Mouse (Mus musculus) liver, adult 2 months (tissue): ENCODE data around the gene Itpk1. TPM values are rescaled to one million over a fixed set of nuclear protein-coding genes. Genes with fewer than 3 reads are reported as not detected.

ENCODE experiments used
- DNase-seq: peaks from one replicate; pipeline ENCODE4 v3.0.0-alpha.2; 2011; ENCODE audit warnings: low read depth, low spot score; ENCODE audit errors: extremely low read depth
- H3K27ac ChIP-seq: fragments of 200-500 bp; replicated peaks from 2 replicates; pipeline ENCODE4 v1.5.1; 2012; ENCODE audit warnings: low read depth, mild to moderate bottlenecking, control low read depth, inconsistent platforms, low read length; ENCODE audit not compliant: insufficient read depth
- H3K27me3 ChIP-seq: fragments of 200-500 bp; 2 replicates; pipeline ENCODE4 v1.6.1; 2012; ENCODE audit warnings: mild to moderate bottlenecking, moderate library complexity, low read length, inconsistent platforms; ENCODE audit not compliant: control insufficient read depth, insufficient read depth
- H3K36me3 ChIP-seq: fragments of 200-500 bp; 2 replicates; pipeline ENCODE4 v1.6.1; 2012; ENCODE audit warnings: low read length, inconsistent platforms; ENCODE audit not compliant: control insufficient read depth, insufficient read depth
- H3K4me1 ChIP-seq: fragments of 200-500 bp; 2 replicates; pipeline ENCODE4 v1.6.1; 2011; ENCODE audit warnings: low read length; ENCODE audit not compliant: control insufficient read depth, insufficient read depth
- H3K4me3 ChIP-seq: fragments of 200-500 bp; 2 replicates; pipeline ENCODE4 v1.5.1; 2011; ENCODE audit warnings: low read depth, mild to moderate bottlenecking, control low read depth, low read length, moderate library complexity; ENCODE audit not compliant: insufficient read depth
- H3K79me2 ChIP-seq: fragments of 200-500 bp; 2 replicates; pipeline ENCODE4 v1.6.1; 2012; ENCODE audit warnings: inconsistent platforms, mild to moderate bottlenecking, low read length, moderate library complexity; ENCODE audit not compliant: control insufficient read depth, insufficient read depth
- H3K9ac ChIP-seq: fragments of 200-500 bp; 2 replicates; pipeline ENCODE4 v1.6.1; 2012; ENCODE audit warnings: low read depth, mild to moderate bottlenecking, control low read depth, inconsistent platforms, low read length
- CTCF ChIP-seq: fragments of 200-500 bp; IDR thresholded peaks from 2 replicates; pipeline ENCODE4 v1.5.1; 2011; ENCODE audit warnings: low read depth, low read length, control low read depth
- POLR2A ChIP-seq: fragments of 200-500 bp; IDR thresholded peaks from 2 replicates; pipeline ENCODE4 v1.6.1; 2011; ENCODE audit warnings: low read length, control low read depth; ENCODE audit not compliant: insufficient read depth; ENCODE audit errors: extremely low read depth
- WGBS: fragments of 180-500 bp; shearing (Covaris S2); methylation state at CpG from one replicate; pipeline ENCODE4 v1.1.7; 2018; 5-methylcytosine and 5-hydroxymethylcytosine counted together
- polyA plus RNA-seq: library from polyadenylated mRNA; depleted of rRNA; stranded (reverse); fragments of >200 nt; gene quantifications from 2 replicates; pipeline ENCODE4 v1.2.3, GENCODE M21; 2012
- total RNA-seq: library from RNA; depleted of rRNA; stranded (reverse); fragments of >200 nt; gene quantifications from 2 replicates; pipeline ENCODE4 v1.2.3, GENCODE M21; 2014

Gene Itpk1
- total and polyA plus RNA-seq, 2 experiments = 7.9 to 21.0 TPM

- no peak overlapping the region for H3K27ac ChIP-seq
- WGBS = 91% methylated on average over 9 of the region's 9 CpGs
Measured at GRCm38 (mm10) chr12:102593699-102594098, 111.0 kb downstream of the Itpk1 start.

GRCm38 (mm10) chr12:102590711-102591360 is 113.9 kb downstream of the Itpk1 start:
- Histone ChIP-seq H3K79me2 (no peaks in the 10 kb centered on the region), H3K9ac (no peak overlapping the region), H3K4me1 (no peaks in the 10 kb centered on the region), H3K36me3 (no peaks in the 10 kb centered on the region), H3K27ac (no peak overlapping the region), H3K4me3 (no peak overlapping the region), H3K27me3 (no peaks in the 10 kb centered on the region)
- TF ChIP-seq CTCF = no peak
- TF ChIP-seq POLR2A = no peak
- DNase-seq = no peak
- WGBS = 94% methylated on average over 17 of the region's 17 CpGs

More at GRCm38 (mm10) chr12:102593699-102594098, 111.0 kb downstream of the Itpk1 start:
- TF ChIP-seq CTCF = no peak
- TF ChIP-seq POLR2A = no peak
- Histone ChIP-seq H3K4me1 (no peaks in the 10 kb centered on the region), H3K9ac (no peak overlapping the region), H3K27me3 (no peaks in the 10 kb centered on the region), H3K4me3 (no peak overlapping the region), H3K79me2 (no peaks in the 10 kb centered on the region), H3K36me3 (no peaks in the 10 kb centered on the region)
- DNase-seq = no peak

DNA sequence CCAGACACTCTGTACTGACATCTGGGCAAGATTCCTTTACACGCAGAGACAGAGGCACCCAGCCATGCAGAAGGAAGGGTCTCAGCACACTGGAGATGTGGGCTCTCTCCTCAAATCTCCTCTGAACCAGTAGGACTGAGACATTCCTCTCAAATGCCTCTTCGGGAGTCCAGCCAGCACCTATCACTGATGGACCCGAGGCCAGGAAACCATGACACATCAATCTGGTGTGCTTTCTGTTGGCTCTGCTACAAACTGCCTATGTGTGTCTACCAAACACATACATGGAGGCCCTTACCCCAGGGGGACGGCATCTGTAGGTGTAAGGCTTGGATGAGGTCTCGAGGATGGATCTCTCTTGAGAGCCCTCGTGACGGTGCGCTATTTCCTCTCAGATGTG is 117.6 kb downstream of the Itpk1 start:
- Histone ChIP-seq H3K27me3 (no peaks in the 10 kb centered on the region), H3K79me2 (no peaks in the 10 kb centered on the region), H3K4me1 (no peaks in the 10 kb centered on the region), H3K4me3 (no peak overlapping the region), H3K36me3 (no peaks in the 10 kb centered on the region), H3K9ac (no peak overlapping the region), H3K27ac (no peak overlapping the region)
- WGBS = 91% methylated on average over 8 of the region's 8 CpGs
- TF ChIP-seq CTCF = no peak
- no peak for TF ChIP-seq POLR2A
- no peak for DNase-seq

DNA sequence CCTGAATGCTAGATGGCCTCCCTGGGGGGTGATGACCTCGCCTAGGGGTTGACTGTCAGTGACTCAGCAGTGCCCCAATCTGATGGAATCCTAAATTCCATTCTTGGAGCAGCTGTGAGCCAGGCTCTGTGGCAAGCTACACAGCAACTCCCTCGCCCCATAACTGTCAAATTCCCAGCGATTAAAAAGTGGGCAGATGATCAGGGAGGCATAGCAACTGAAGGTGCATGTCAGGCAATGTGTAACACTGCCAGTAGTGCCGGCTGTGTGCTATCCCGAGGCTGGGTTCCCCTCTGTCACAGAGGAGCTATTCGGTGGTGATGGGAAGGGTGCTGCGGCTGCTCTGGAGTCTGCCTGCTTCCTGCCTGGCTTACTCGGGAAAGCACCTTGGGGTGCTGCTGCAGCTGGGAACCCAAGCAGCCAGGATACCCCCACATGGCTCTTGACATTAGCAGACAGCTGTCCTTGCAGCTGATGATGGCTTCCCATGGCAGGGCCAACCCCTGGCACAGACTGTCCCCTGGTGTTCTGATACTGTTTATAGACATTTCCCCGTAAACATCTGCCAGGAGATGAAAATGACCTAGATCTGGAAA is 118.3 kb downstream of the Itpk1 start:
- no peaks in the 10 kb centered on the region for H3K4me1 ChIP-seq
- H3K4me3 ChIP-seq = no peak overlapping the region
- no peak for DNase-seq
- H3K27me3 ChIP-seq = no peaks in the 10 kb centered on the region
- H3K9ac ChIP-seq = no peak overlapping the region
- no peaks in the 10 kb centered on the region for H3K36me3 ChIP-seq
- no peak overlapping the region for H3K27ac ChIP-seq
- 81% methylated on average over 9 of the region's 9 CpGs for WGBS
- no peaks in the 10 kb centered on the region for H3K79me2 ChIP-seq
- no peak for TF ChIP-seq POLR2A

DNA sequence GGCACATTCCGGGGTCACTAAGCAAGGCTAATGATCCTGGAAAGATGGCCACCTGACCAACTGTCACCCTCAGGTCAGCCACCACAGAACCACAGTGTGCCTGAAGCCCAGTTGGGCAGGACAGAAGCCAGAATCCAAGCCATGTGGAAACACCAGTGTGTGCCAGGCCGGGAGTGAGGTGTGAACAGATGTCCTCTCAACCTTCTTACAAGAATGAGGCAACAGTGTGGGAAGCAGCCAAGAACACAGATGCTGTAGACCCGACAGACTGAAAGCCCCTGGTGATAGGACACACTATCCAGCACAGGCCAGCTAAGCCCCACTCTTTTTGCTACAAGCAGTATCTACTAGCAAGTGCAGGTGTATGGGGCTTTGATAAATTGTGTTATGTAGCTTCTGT is 119.3 kb downstream of the Itpk1 start:
- TF ChIP-seq CTCF (no peak), POLR2A (no peak)
- Histone ChIP-seq H3K79me2 (no peaks in the 10 kb centered on the region), H3K36me3 (no peaks in the 10 kb centered on the region), H3K27ac (no peak overlapping the region), H3K27me3 (no peaks in the 10 kb centered on the region), H3K9ac (no peak overlapping the region), H3K4me3 (no peak overlapping the region), H3K4me1 (no peaks in the 10 kb centered on the region)
- DNase-seq = no peak
- 54% methylated on average over 3 of the region's 3 CpGs for WGBS

- 89% methylated on average over 11 of the region's 11 CpGs for WGBS
- peaks cover 2% of the 10 kb centered on the region; the same call in 1 of the 2 replicates for H3K36me3 ChIP-seq
Measured at GRCm38 (mm10) chr12:102582441-102582840, 122.3 kb downstream of the Itpk1 start.

More at GRCm38 (mm10) chr12:102582441-102582840, 122.3 kb downstream of the Itpk1 start:
- Histone ChIP-seq H3K79me2 (no peaks in the 10 kb centered on the region), H3K27ac (no peak overlapping the region), H3K4me1 (no peaks in the 10 kb centered on the region), H3K27me3 (no peaks in the 10 kb centered on the region), H3K9ac (no peak overlapping the region), H3K4me3 (no peak overlapping the region)
- no peak for TF ChIP-seq CTCF
- TF ChIP-seq POLR2A = no peak
- DNase-seq = no peak
